ENCODE assay signal across 9 mouse cellular contexts in genomic region chr10:43174326-43175155, GRCm38 (mm10). TPM values are rescaled to one million over a fixed set of nuclear protein-coding genes. Genes with fewer than 3 reads are reported as not detected.
DNase-seq lines count a peak whose midpoint lies in the region; ATAC-seq and TF ChIP-seq lines count a peak whose summit lies in the region.
"Had no signal": no experiment of that assay in that cellular context is flagged by ENCODE, and none has a peak within 500 bp of the region (broad histone marks: within the 10 kb centered on the region; RNA-seq: fewer than 3 reads in every experiment).

Gene Sobp (minus strand): TSS chr10:43174530.
Gene 9030612E09Rik (plus strand): TSS chr10:43174704.

- intact Hi-C loops in heart, postnatal 36 days (cut with DNase I), result loop anchor here (5.0 kb wide), 3 partner anchors 167 to 303 kb away; partner anchors contain the start of gene Bend3

- TF ChIP-seq CTCF in lung, postnatal 0 days (IDR thresholded peaks at IDR 0.05), result no peak

- peak within 1 kb of the TSS; percentile 96 for H3K4me2 ChIP-seq in lung, postnatal 0 days (replicated peaks; ENCODE audit: low read depth, low read length)

- no peak for TF ChIP-seq EP300 in lung, postnatal 0 days (IDR thresholded peaks at IDR 0.05)

- H3K4me3 ChIP-seq in lung, postnatal 0 days (ENCODE audit: low read depth, low read length), result peak within 1 kb of the TSS; percentile 62
- H3K4me3 ChIP-seq: erythroblast, embryonic 14.5 days had no signal

- H3K9ac ChIP-seq in lung, postnatal 0 days (replicated peaks; ENCODE audit: low read depth), result no peak within 1 kb of the TSS

- no peaks in the 10 kb centered on the region for H3K9me3 ChIP-seq in lung, postnatal 0 days (ENCODE audit: low read length)

- ATAC-seq in frontal cortex, adult (ENCODE audit: low TSS enrichment), result peak; percentile 64
- ATAC-seq in lung, postnatal 0 days, result peak; percentile 75
- no peak for ATAC-seq in monocyte, adult 5-6 weeks (replicated peaks; ENCODE audit: insufficient number of reproducible peaks, low FRiP score, low TSS enrichment, poor library complexity, severe bottlenecking)

- WGBS in lung, postnatal 0 days, result 2% methylated on average over 53 of the region's 91 CpGs

- peaks cover 50% of the 10 kb centered on the region for H3K27me3 ChIP-seq in lung, postnatal 0 days (replicated peaks; ENCODE audit: insufficient read depth, low read length)

- H3K4me1 ChIP-seq in lung, postnatal 0 days (ENCODE audit: insufficient read depth, low read depth, low read length), result no peaks in the 10 kb centered on the region

- DNase-seq in adrenal gland, adult (ENCODE audit: inconsistent age in 2 of 2, low spot score in 1 of 2), result peak; percentile 67 to 83
- DNase-seq in cerebellum, adult 9-10 months, result peak; percentile 80
- DNase-seq in heart, postnatal 36 days, result peak; percentile 65 to 80
- peak; percentile 83 to 85 for DNase-seq in layer of hippocampus, postnatal 14 days (ENCODE audit: low spot score in 2 of 2)
- DNase-seq in lung, postnatal 0 days (ENCODE audit: low spot score), result peak; percentile 32
- DNase-seq in right cerebral cortex, postnatal 14 days, result peak; percentile 79

- H3K27ac ChIP-seq in lung, postnatal 0 days (ENCODE audit: low read length), result no peak within 1 kb of the TSS

- H3K36me3 ChIP-seq in lung, postnatal 0 days (ENCODE audit: insufficient read depth, low read length), result no peaks in the 10 kb centered on the region

RNA-seq across cellular contexts. Expression of gene Sobp, which starts in this region (rescaled TPM):
- 10 to 100 TPM; 13.3 to 13.9 TPM for total RNA-seq in heart, postnatal 36 days (2021)
- total RNA-seq in layer of hippocampus, postnatal 14 days (2021), result 10 to 100 TPM; 80.1 to 85.0 TPM
- polyA plus RNA-seq in lung, postnatal 0 days (2015; fragmentation: Nextera tagmentation; extraction: Ambion mirVana), result 0.27 and 0.31 TPM in 2 replicates
- not detected in 3 replicates for total RNA-seq in monocyte, adult 5-6 weeks (2017)
- polyA plus RNA-seq: erythroblast, embryonic 14.5 days had no signal

RNA-seq across cellular contexts. Expression of gene 9030612E09Rik, which starts in this region (rescaled TPM):
- total RNA-seq in heart, postnatal 36 days (2021), result 1 to 10 TPM; 2.1 to 2.2 TPM
- 1 to 10 TPM; 1.4 to 2.2 TPM for total RNA-seq in layer of hippocampus, postnatal 14 days (2021)
- polyA plus RNA-seq in lung, postnatal 0 days (2015; fragmentation: Nextera tagmentation; extraction: Ambion mirVana), result 0.16 TPM in 1 of 2 replicates, not detected in the other
- total RNA-seq in monocyte, adult 5-6 weeks (2017), result not detected in 3 replicates
- polyA plus RNA-seq: erythroblast, embryonic 14.5 days had no signal

Comparison
In these comparisons a context has a peak if more than half of its experiments do, and no peak if none do; other contexts are left out.
1. RNA of gene Sobp (total RNA-seq): 80.1 to 85.0 TPM in layer of hippocampus, postnatal 14 days and 13.3 to 13.9 TPM in heart, postnatal 36 days; not detected in monocyte, adult 5-6 weeks; every median in the first group is over 10 times any median in the second.
2. RNA of gene Sobp (total RNA-seq): 80.1 to 85.0 TPM in layer of hippocampus, postnatal 14 days; 13.3 to 13.9 TPM in heart, postnatal 36 days; every median in the first group is over 4 times any median in the second.
3. Peak in DNase-seq, ATAC-seq, H3K4me3 ChIP-seq and H3K4me2 ChIP-seq in lung, postnatal 0 days; RNA of the genes that start here not detected or under 1 TPM.
4. DNase-seq: peak in every context shown above with its lines; median percentile 84 in layer of hippocampus, postnatal 14 days; 80 in cerebellum, adult 9-10 months; 79 in right cerebral cortex, postnatal 14 days; 75 in adrenal gland, adult; 72 in heart, postnatal 36 days; 32 in lung, postnatal 0 days.